ENCODE assay signal across 27 mouse cellular contexts in the genomic region with DNA sequence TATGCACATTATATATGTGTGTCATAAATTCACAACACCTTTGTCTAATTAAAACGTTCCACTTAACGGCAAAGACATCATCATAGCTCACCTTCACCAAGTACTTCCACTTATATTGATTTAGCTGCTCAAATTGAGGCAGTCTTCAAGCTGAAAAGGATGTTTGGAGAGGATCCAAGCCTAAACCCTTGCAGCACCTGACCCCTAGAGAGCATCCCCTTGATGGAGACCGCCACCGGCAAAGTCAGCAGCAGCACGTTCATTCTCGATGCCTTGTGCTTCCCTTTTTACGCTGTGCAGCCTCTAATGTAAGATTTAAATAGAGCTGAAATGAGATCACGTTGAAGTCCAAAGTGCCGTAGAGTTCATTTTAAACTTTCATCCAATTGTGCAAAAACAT. TPM values are rescaled to one million over a fixed set of nuclear protein-coding genes. Genes with fewer than 3 reads are reported as not detected.
DNase-seq lines count a peak whose midpoint lies in the region; ATAC-seq and TF ChIP-seq lines count a peak whose summit lies in the region.
"Had no signal": no experiment of that assay in that cellular context is flagged by ENCODE, and none has a peak within 500 bp of the region (broad histone marks: within the 10 kb centered on the region; RNA-seq: fewer than 3 reads in every experiment).

No protein-coding gene starts in this region.

- no peak overlapping the region for H3K9ac ChIP-seq in hindbrain, postnatal 0 days (replicated peaks; ENCODE audit: low read length)
- no peak overlapping the region for H3K9ac ChIP-seq in hindbrain, embryonic 12.5 days
- H3K9ac ChIP-seq in midbrain, embryonic 14.5 days (replicated peaks; ENCODE audit: low read length), result no peak overlapping the region
- H3K9ac ChIP-seq in midbrain, embryonic 16.5 days (ENCODE audit: low read depth, low read length), result no peak overlapping the region
- H3K9ac ChIP-seq: embryonic facial prominence, embryonic 15.5 days; heart, embryonic 15.5 days had no signal

- no peak overlapping the region for H3K27ac ChIP-seq in hindbrain, postnatal 0 days
- H3K27ac ChIP-seq in hindbrain, embryonic 12.5 days, result no peak overlapping the region
- no peak overlapping the region for H3K27ac ChIP-seq in midbrain, embryonic 14.5 days (replicated peaks; ENCODE audit: low read depth, low read length)
- no peak overlapping the region for H3K27ac ChIP-seq in midbrain, embryonic 10.5 days (replicated peaks)
- H3K27ac ChIP-seq in midbrain, embryonic 16.5 days (ENCODE audit: low read length), result no peak overlapping the region
- H3K27ac ChIP-seq: embryonic facial prominence, embryonic 15.5 days; forebrain, embryonic 10.5 days; heart, embryonic 15.5 days had no signal

- H3K4me3 ChIP-seq in hindbrain, postnatal 0 days (ENCODE audit: low read length), result no peak overlapping the region
- H3K4me3 ChIP-seq in hindbrain, embryonic 12.5 days, result no peak overlapping the region
- no peak overlapping the region for H3K4me3 ChIP-seq in midbrain, embryonic 14.5 days (replicated peaks; ENCODE audit: low read depth, low read length)
- no peak overlapping the region for H3K4me3 ChIP-seq in midbrain, embryonic 10.5 days
- no peak overlapping the region for H3K4me3 ChIP-seq in midbrain, embryonic 16.5 days (ENCODE audit: low read depth, low read length)
- H3K4me3 ChIP-seq: embryonic facial prominence, embryonic 15.5 days; erythroblast, embryonic 14.5 days; forebrain, embryonic 10.5 days; heart, embryonic 15.5 days had no signal

- no peak for TF ChIP-seq CTCF in hindbrain, postnatal 0 days (IDR thresholded peaks at IDR 0.05; ENCODE audit: low read depth)

- 0 out of 2 replicates have a peak overlapping the region, but pooled peaks have one; percentile 18 for H3K4me2 ChIP-seq in hindbrain, postnatal 0 days (ENCODE audit: low read depth, low read length)
- no peak overlapping the region for H3K4me2 ChIP-seq in hindbrain, embryonic 12.5 days (replicated peaks)
- H3K4me2 ChIP-seq in midbrain, embryonic 14.5 days (ENCODE audit: low read length), result no peak overlapping the region
- H3K4me2 ChIP-seq in midbrain, embryonic 16.5 days (ENCODE audit: low read length), result peak overlapping the region; percentile 14; the same call in 1 of the 2 replicates
- H3K4me2 ChIP-seq: embryonic facial prominence, embryonic 15.5 days; heart, embryonic 11.5 days; heart, embryonic 15.5 days had no signal

- H3K4me1 ChIP-seq in hindbrain, postnatal 0 days (ENCODE audit: insufficient read depth, low read length), result no peaks in the 10 kb centered on the region
- H3K4me1 ChIP-seq in hindbrain, embryonic 12.5 days, result no peaks in the 10 kb centered on the region
- H3K4me1 ChIP-seq in midbrain, embryonic 14.5 days (ENCODE audit: control insufficient read depth, insufficient read depth, low read length), result no peaks in the 10 kb centered on the region
- H3K4me1 ChIP-seq in midbrain, embryonic 10.5 days, result no peaks in the 10 kb centered on the region; the same call in 1 of the 2 replicates
- peaks cover 7% of the 10 kb centered on the region; the same call in 1 of the 2 replicates for H3K4me1 ChIP-seq in midbrain, embryonic 16.5 days (ENCODE audit: control insufficient read depth, insufficient read depth, low read length)
- H3K4me1 ChIP-seq: embryonic facial prominence, embryonic 15.5 days; forebrain, embryonic 10.5 days; heart, embryonic 15.5 days had no signal

- H3K36me3 ChIP-seq in hindbrain, postnatal 0 days (ENCODE audit: insufficient read depth, low read length), result no peaks in the 10 kb centered on the region
- no peaks in the 10 kb centered on the region for H3K36me3 ChIP-seq in hindbrain, embryonic 12.5 days
- no peaks in the 10 kb centered on the region for H3K36me3 ChIP-seq in midbrain, embryonic 14.5 days (ENCODE audit: control insufficient read depth, insufficient read depth, low read length)
- H3K36me3 ChIP-seq in midbrain, embryonic 10.5 days, result no peaks in the 10 kb centered on the region
- H3K36me3 ChIP-seq in midbrain, embryonic 16.5 days (ENCODE audit: control insufficient read depth, insufficient read depth, low read length), result no peaks in the 10 kb centered on the region
- H3K36me3 ChIP-seq: embryonic facial prominence, embryonic 15.5 days; forebrain, embryonic 10.5 days; heart, embryonic 15.5 days had no signal

- H3K9me3 ChIP-seq in hindbrain, postnatal 0 days (ENCODE audit: low read length), result no peaks in the 10 kb centered on the region
- no peaks in the 10 kb centered on the region for H3K9me3 ChIP-seq in hindbrain, embryonic 12.5 days (replicated peaks)
- H3K9me3 ChIP-seq in midbrain, embryonic 14.5 days (ENCODE audit: control insufficient read depth, low read length), result no peaks in the 10 kb centered on the region
- H3K9me3 ChIP-seq in midbrain, embryonic 10.5 days (replicated peaks), result no peaks in the 10 kb centered on the region
- no peaks in the 10 kb centered on the region for H3K9me3 ChIP-seq in midbrain, embryonic 16.5 days (replicated peaks; ENCODE audit: control insufficient read depth, low read length, poor library complexity, severe bottlenecking)
- H3K9me3 ChIP-seq: embryonic facial prominence, embryonic 15.5 days; forebrain, embryonic 10.5 days; heart, embryonic 15.5 days had no signal

- H3K27me3 ChIP-seq in hindbrain, postnatal 0 days (ENCODE audit: insufficient read depth, low read length), result no peaks in the 10 kb centered on the region
- H3K27me3 ChIP-seq in hindbrain, embryonic 12.5 days, result no peaks in the 10 kb centered on the region
- H3K27me3 ChIP-seq in midbrain, embryonic 14.5 days (ENCODE audit: control insufficient read depth, insufficient read depth, low read length), result no peaks in the 10 kb centered on the region
- no peaks in the 10 kb centered on the region for H3K27me3 ChIP-seq in midbrain, embryonic 10.5 days (ENCODE audit: low read depth, poor library complexity, severe bottlenecking)
- no peaks in the 10 kb centered on the region for H3K27me3 ChIP-seq in midbrain, embryonic 16.5 days (ENCODE audit: control insufficient read depth, insufficient read depth, low read depth, low read length)
- H3K27me3 ChIP-seq: CH12.LX; embryonic facial prominence, embryonic 15.5 days; heart, embryonic 15.5 days had no signal

- ATAC-seq in hindbrain, postnatal 0 days, result no peak
- no peak for ATAC-seq in hindbrain, embryonic 12.5 days (ENCODE audit: low FRiP score)
- ATAC-seq in midbrain, embryonic 14.5 days (ENCODE audit: low FRiP score, low TSS enrichment), result no peak
- peak; percentile 62; the same call in 1 of the 2 replicates for ATAC-seq in midbrain, embryonic 16.5 days
- ATAC-seq: activated CD4-positive, CD25-positive, alpha-beta regulatory T cell, adult 4 months; forebrain, embryonic 14.5 days; hindbrain, embryonic 16.5 days; Patski had no signal

- WGBS in hindbrain, postnatal 0 days, result 60% methylated on average over 9 of the region's 9 CpGs
- 82% methylated on average over 9 of the region's 9 CpGs for WGBS in hindbrain, embryonic 12.5 days
- 61% methylated on average over 9 of the region's 9 CpGs for WGBS in midbrain, embryonic 14.5 days
- 88% methylated on average over 9 of the region's 9 CpGs for WGBS in midbrain, embryonic 10.5 days
- 52% methylated on average over 9 of the region's 9 CpGs for WGBS in midbrain, embryonic 16.5 days

- DNase-seq in hindbrain, postnatal 0 days (ENCODE audit: low spot score), result peak; percentile 27
- peak; percentile 56 for DNase-seq in midbrain, embryonic 14.5 days
- DNase-seq in midbrain, embryonic 10.5 days (ENCODE audit: low spot score), result no peak
- no peak for DNase-seq in right cerebral cortex, postnatal 4 days
- DNase-seq: adrenal gland, adult 8-10 months; adrenal gland, postnatal 36 days; cerebellum, adult 11 months; cerebellum, adult 8-10 months; cerebellum, postnatal 14 days; embryo, embryonic 11 days; gastrocnemius, postnatal 10 days; heart, adult 18-20 months; heart, postnatal 14 days had no signal

RNA-seq across cellular contexts. Expression of a gene that starts 20.7 kb away (rescaled TPM):
- 78.2 and 88.0 TPM in 2 replicates for total RNA-seq in hindbrain, postnatal 0 days (2014; rRNA removed)
- polyA plus RNA-seq in hindbrain, postnatal 0 days (2015; fragmentation: Nextera tagmentation; extraction: Ambion mirVana), result 67.3 and 71.6 TPM in 2 replicates
- 14.3 and 14.8 TPM in 2 replicates for polyA plus RNA-seq in hindbrain, embryonic 12.5 days (2016; fragmentation: Nextera tagmentation; extraction: Ambion mirVana)
- 42.6 and 49.5 TPM in 2 replicates for polyA plus RNA-seq in midbrain, embryonic 14.5 days (2014; fragmentation: Nextera tagmentation; extraction: Ambion mirVana)
- 0.78 and 1.4 TPM in 2 replicates for polyA plus RNA-seq in midbrain, embryonic 10.5 days (2016; fragmentation: Nextera tagmentation; extraction: Ambion mirVana)
- 71.4 and 75.6 TPM in 2 replicates for polyA plus RNA-seq in midbrain, embryonic 16.5 days (2015; fragmentation: Nextera tagmentation; extraction: Ambion mirVana)
- total RNA-seq: CH12.LX; common myeloid progenitor, adult 5-6 weeks; hematopoietic stem cell, adult 5-6 weeks had no signal
- polyA plus RNA-seq: erythroblast, embryonic 14.5 days had no signal

Comparison
In these comparisons a context has a peak if more than half of its experiments do, and no peak if none do; other contexts are left out.
1. DNase-seq: peak in hindbrain, postnatal 0 days (single experiment) and midbrain, embryonic 14.5 days (single experiment); none in midbrain, embryonic 10.5 days (single experiment) and right cerebral cortex, postnatal 4 days (single experiment).
2. H3K4me2 ChIP-seq: peak in hindbrain, postnatal 0 days (single experiment) and midbrain, embryonic 16.5 days (single experiment); none in hindbrain, embryonic 12.5 days (single experiment) and midbrain, embryonic 14.5 days (single experiment).